Mouse (Mus musculus) lung, embryonic 14.5 days (tissue): Measurements from ENCODE around the gene Gm3238. TPM values are rescaled to one million over a fixed set of nuclear protein-coding genes. Genes with fewer than 3 reads are reported as not detected.
"Not testable (repeated sequence)": the region's sequence is repeated elsewhere in the genome, so short reads cannot be mapped to it uniquely, and the experiment has no call there.

Source experiments
- ATAC-seq: fragments of 200-750 bp; cut with Nextera tagmentation; 2 replicates; pipeline ENCODE4 v1.8.0; 2017; ENCODE audit warnings: mild to moderate bottlenecking, moderate TSS enrichment, moderate library complexity; ENCODE audit not compliant: insufficient read depth
- DNase-seq: peaks from one replicate; pipeline ENCODE4 v3.0.0-alpha.2; 2015
- H3K27ac ChIP-seq: fragments of 300-500 bp; sonication (generic); 2 replicates; pipeline ENCODE4 v1.5.1; 2014; ENCODE audit warnings: low read depth, mild to moderate bottlenecking, moderate library complexity
- H3K27me3 ChIP-seq: fragments of 300-500 bp; sonication (generic); 2 replicates; pipeline ENCODE4 v1.6.1; 2014; ENCODE audit warnings: low read length, control low read depth; ENCODE audit not compliant: insufficient read depth
- H3K36me3 ChIP-seq: fragments of 300-500 bp; sonication (generic); 2 replicates; pipeline ENCODE4 v1.6.1; 2014; ENCODE audit warnings: control low read depth; ENCODE audit not compliant: insufficient read depth
- H3K4me1 ChIP-seq: fragments of 300-500 bp; sonication (generic); 2 replicates; pipeline ENCODE4 v1.6.1; 2014; ENCODE audit warnings: antibody characterized with exemption, control low read depth; ENCODE audit not compliant: insufficient read depth
- H3K4me2 ChIP-seq: fragments of 300-500 bp; sonication (generic); 2 replicates; pipeline ENCODE4 v1.6.1; 2014; ENCODE audit warnings: mild to moderate bottlenecking
- H3K4me3 ChIP-seq: fragments of 300-500 bp; sonication (generic); 2 replicates; pipeline ENCODE4 v1.5.1; 2014; ENCODE audit warnings: low read depth, low read length
- H3K9ac ChIP-seq: fragments of 300-500 bp; sonication (generic); 2 replicates; pipeline ENCODE4 v1.6.1; 2014
- H3K9me3 ChIP-seq: fragments of 300-500 bp; sonication (generic); 2 replicates; pipeline ENCODE4 v1.6.1; 2016; ENCODE audit warnings: low read depth, low read length, control low read depth
- CTCF ChIP-seq: IDR thresholded peaks from 2 replicates; pipeline ENCODE4 v1.5.1; 2016; ENCODE audit warnings: antibody characterized with exemption, low read depth
- WGBS: fragments of 180-500 bp; shearing (Covaris S2); extraction: QIAGEN DNeasy Blood & Tissue Kit; methylation state at CpG from one replicate; pipeline ENCODE4 v1.1.7; 2014; 5-methylcytosine and 5-hydroxymethylcytosine counted together
- polyA plus RNA-seq: library from polyadenylated mRNA; unstranded; fragments of >200 nt; fragmentation: Nextera tagmentation; extraction: Ambion mirVana; gene quantifications from 2 replicates; pipeline ENCODE4 v1.2.1, GENCODE M21; 2014

Gene Gm3238
- polyA plus RNA-seq, 1 experiment from 2014 or later: not detected

GRCm38 (mm10) chr10:77769727-77770126 lies 1.4 kb downstream of the Gm3238 start:
- Histone ChIP-seq H3K36me3 (no peaks in the 10 kb centered on the region), H3K4me3 (no peak overlapping the region), H3K27ac (no peak overlapping the region), H3K4me1 (no peaks in the 10 kb centered on the region), H3K9me3 (no peaks in the 10 kb centered on the region), H3K27me3 (no peaks in the 10 kb centered on the region), H3K9ac (no peak overlapping the region), H3K4me2 (no peak overlapping the region)
- DNase-seq: no peak
- TF ChIP-seq CTCF: no peak
- 64% methylated on average over 1 of the region's 1 CpGs for WGBS
- ATAC-seq: no peak

DNA sequence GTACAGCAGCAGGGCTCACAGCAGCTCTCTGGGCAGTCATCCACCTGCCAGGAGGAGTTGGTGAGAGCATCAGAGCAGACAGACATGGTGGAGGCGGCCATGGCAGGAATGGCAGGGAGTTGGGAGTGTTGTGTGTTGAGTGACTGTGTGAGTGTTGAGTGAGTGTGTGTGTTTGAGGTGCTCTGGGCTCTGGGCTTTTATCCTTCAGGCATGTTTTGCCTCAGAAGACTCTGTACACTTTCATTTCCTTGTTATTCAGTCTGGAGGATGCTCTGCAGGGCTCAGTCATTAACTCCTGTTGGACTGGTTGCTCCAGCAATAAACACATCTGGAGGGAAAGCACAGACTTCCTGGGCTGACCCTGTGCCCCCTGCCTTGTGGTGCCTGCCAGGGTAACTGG lies 11.5 kb downstream of the Gm3238 start, which contains the start of gene Gm3233:
Gene Gm3233, minus strand, starts transcription at position 101 of the 400 bp plus-strand sequence.
- not testable (repeated sequence) for H3K4me2 ChIP-seq, ATAC-seq, DNase-seq, H3K4me3 ChIP-seq, H3K9ac ChIP-seq, H3K9me3 ChIP-seq, H3K4me1 ChIP-seq, H3K27me3 ChIP-seq, H3K36me3 ChIP-seq, H3K27ac ChIP-seq
- WGBS: no CpG with 5 or more reads among the region's 1 CpGs

DNA sequence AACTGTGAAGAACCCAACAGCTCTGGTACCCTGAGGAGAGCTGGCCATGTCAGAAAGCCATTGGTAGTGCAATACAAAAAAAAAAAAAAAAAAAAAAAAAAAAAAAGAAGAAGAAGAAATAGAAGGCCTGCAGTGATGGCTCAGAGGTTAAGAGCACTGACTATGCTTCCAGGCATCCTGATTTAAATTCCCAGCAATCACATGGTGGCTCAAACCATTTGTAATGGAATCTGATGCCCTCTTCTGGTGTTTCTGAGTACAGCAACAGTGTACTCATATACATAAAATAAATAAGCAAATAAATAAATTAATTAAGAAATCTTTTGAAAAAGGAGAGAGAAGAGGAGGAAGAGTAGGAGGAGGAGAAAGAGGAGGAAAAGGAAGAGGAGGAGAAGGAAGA lies 17.7 kb downstream of the Gm3238 start:
- H3K4me3 ChIP-seq: no peak overlapping the region
- no peak overlapping the region for H3K27ac ChIP-seq
- H3K27me3 ChIP-seq: no peaks in the 10 kb centered on the region
- no peaks in the 10 kb centered on the region for H3K36me3 ChIP-seq
- no peak overlapping the region for H3K4me2 ChIP-seq
- H3K4me1 ChIP-seq: no peaks in the 10 kb centered on the region
- DNase-seq (peak; percentile 10), ATAC-seq (no peak)
- no peaks in the 10 kb centered on the region for H3K9me3 ChIP-seq
- no peak for TF ChIP-seq CTCF
- H3K9ac ChIP-seq: no peak overlapping the region

DNA sequence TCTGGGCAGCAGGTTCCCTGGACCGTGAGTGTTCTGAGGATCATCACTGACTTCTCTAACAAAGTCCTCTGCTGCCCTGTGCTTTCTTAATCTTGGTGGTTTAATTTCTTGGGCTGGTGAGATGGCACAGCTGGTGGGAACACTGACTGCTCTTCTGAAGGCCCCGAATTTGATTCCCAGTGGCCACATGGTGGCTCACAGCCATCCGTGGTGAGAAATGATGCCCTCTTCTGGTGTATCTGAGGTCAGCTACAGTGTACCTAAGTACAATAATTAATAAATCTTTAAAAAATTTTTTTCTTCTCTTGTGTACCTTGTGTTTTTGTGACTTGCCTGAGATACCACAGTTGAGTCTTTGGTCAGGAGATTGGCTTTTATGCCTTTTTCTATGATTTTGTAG lies 18.8 kb downstream of the Gm3238 start:
- H3K9ac ChIP-seq, H3K27me3 ChIP-seq, H3K4me3 ChIP-seq, H3K4me2 ChIP-seq, H3K4me1 ChIP-seq, H3K36me3 ChIP-seq, ATAC-seq, H3K9me3 ChIP-seq, H3K27ac ChIP-seq: not testable (repeated sequence)
- 0 out of 2 replicates have a peak, but pooled peaks have one; percentile 14 for TF ChIP-seq CTCF
- WGBS: 47% methylated on average over 3 of the region's 3 CpGs
- peak; percentile 21 for DNase-seq

DNA sequence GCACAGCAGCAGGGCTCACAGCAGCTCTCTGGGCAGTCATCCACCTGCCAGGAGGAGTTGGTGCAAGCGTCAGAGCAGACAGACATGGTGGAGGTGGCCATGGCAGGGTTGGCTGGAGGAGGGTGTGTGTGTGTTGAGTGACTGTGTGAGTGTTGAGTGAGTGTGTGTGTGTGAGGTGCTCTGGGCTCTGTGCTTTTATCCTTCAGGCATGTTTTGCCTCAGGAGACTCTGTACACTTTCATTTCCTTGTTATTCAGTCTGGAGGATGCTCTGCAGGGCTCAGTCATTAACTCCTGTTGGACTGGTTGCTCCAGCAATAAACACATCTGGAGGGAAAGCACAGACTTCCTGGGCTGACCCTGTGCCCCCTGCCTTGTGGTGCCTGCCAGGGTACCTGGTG lies 19.9 kb downstream of the Gm3238 start, which contains the start of gene Gm9736:
Gene Gm9736, minus strand, starts transcription at position 101 of the 400 bp plus-strand sequence.
- H3K36me3 ChIP-seq, H3K27ac ChIP-seq, H3K4me2 ChIP-seq, H3K9me3 ChIP-seq, H3K4me1 ChIP-seq, H3K9ac ChIP-seq, H3K4me3 ChIP-seq, H3K27me3 ChIP-seq, DNase-seq, ATAC-seq: not testable (repeated sequence)
- WGBS: 67% methylated on average over 1 of the region's 1 CpGs

GRCm38 (mm10) chr10:77750686-77751085 lies 20.4 kb downstream of the Gm3238 start:
- not testable (repeated sequence) for H3K27ac ChIP-seq, DNase-seq, H3K27me3 ChIP-seq, H3K9me3 ChIP-seq, ATAC-seq, H3K4me3 ChIP-seq, H3K4me2 ChIP-seq, H3K36me3 ChIP-seq, H3K4me1 ChIP-seq, H3K9ac ChIP-seq
- 75% methylated on average over 1 of the region's 1 CpGs for whole genome bisulfite sequencing

DNA sequence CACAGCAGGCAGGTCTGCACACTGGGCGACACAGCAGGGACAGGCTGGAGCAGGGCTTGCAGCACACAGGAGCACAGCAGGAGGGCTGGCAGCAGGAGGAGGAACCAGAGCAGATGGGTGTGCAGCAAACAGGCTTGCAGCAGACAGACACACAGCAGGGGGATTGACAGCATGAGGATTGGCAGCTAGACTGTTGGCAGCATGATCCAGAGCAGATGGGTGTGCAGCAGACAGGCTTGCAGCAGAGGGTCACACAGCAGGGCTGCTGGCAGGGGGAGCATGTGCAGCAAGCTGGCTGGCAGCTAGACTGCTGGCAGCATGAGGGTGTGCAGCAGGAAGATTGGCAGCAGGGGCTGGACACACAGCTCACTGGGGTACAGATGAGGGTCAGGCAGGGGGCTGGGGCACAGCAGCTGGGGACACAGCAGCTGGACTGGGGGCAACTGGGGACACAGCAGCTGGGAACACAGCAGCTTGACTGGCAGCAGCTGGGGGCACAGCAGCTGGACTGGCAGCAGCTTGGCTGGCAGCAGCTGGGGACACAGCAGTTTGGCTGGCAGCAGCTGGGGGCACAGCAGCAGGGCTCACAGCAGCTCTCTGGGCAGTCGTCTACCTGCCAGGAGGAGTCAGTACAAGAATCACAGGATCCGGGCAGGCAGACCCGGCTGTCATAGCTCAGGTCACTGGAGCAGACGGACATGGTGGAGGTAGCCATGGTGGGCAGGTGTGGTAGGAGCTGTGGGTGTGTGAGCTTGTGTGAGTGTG lies 29.0 kb downstream of the Gm3238 start, which contains the start of gene Gm18596:
Gene Gm18596, minus strand, starts transcription at position 715 of the 765 bp plus-strand sequence.
- DNase-seq, ATAC-seq: not testable (repeated sequence)
- 56% methylated on average over 5 of the region's 5 CpGs for WGBS

More for the DNA sequence above, 29.0 kb downstream of the Gm3238 start, which contains the start of gene Gm18596:
- H3K4me1 ChIP-seq, H3K27ac ChIP-seq, H3K9ac ChIP-seq, H3K4me3 ChIP-seq, H3K9me3 ChIP-seq, H3K36me3 ChIP-seq, H3K27me3 ChIP-seq, H3K4me2 ChIP-seq: not testable (repeated sequence)
